Mouse (Mus musculus) adrenal gland, adult 2 months (tissue): ENCODE results near the gene Prickle2. TPM values are rescaled to one million over a fixed set of nuclear protein-coding genes. Genes with fewer than 3 reads are reported as not detected.
A peak's percentile ranks its signal among the peaks of the same experiment; 100 is the strongest.

ENCODE experiments used
- DNase-seq: peaks from one replicate; pipeline ENCODE4 v3.0.0; 2021
- polyA plus RNA-seq: library from polyadenylated mRNA; depleted of rRNA; stranded (reverse); fragments of >200 nt; gene quantifications from 2 replicates; pipeline ENCODE4 v1.2.3, GENCODE M21; 2012; rRNA removed
- total RNA-seq, 2 experiments: library from RNA; stranded (reverse); gene quantifications; 2 replicates each; pipeline ENCODE4 v1.2.3; 2021

Gene Prickle2
- total and polyA plus RNA-seq, 3 experiments, result 2.4 to 11.1 (median 5.0) TPM

- DNase-seq, result peak; percentile 34
Observed at GRCm38 (mm10) chr6:92381085-92381484, 324.9 kb downstream of the Prickle2 start.

GRCm38 (mm10) chr6:92374826-92375225 lies 331.1 kb downstream of the Prickle2 start:
- peak; percentile 65 for DNase-seq

DNA sequence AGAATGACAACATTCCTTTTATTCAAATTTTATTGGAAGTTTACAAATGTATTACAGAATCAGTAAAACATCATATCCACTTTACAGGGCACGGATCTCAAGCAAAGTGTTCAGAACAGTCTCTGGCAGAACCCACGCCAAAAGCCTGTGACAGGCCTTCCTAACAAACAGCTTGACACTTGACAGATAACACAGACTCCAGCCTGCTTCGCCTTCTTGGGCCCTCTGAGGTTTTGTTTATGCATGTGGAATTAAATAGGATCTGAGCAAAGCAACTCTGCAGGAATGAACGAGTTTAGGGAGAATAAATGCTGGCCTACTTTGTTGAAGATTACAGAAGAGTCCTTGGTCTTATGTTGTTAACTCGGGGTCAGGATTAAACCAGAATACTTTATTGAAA lies 335.1 kb downstream of the Prickle2 start:
- no peak for DNase-seq

GRCm38 (mm10) chr6:92347278-92348028 lies 358.5 kb downstream of the Prickle2 start:
- DNase-seq, result no peak

DNA sequence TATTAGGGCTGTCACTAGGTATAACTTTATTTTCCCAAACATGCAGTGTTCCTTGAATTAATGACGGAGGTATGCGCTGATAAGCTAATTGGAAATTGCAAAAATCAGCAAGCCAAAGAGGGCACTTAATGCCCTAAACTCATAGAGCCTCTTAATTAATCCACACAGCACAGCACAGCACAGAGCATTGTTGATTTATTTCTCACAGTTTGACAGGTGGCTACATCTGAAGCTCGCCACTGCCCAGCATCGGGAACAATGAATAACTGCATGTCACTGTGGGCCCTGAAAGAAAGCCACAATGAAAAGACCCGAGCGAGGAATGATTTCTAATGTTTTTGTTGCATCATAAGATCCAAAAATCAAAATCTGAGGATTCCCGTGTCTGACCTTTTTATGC lies 359.2 kb downstream of the Prickle2 start:
- DNase-seq, result no peak

- DNase-seq, result no peak
Observed at GRCm38 (mm10) chr6:92345151-92345550, 360.8 kb downstream of the Prickle2 start.

DNA sequence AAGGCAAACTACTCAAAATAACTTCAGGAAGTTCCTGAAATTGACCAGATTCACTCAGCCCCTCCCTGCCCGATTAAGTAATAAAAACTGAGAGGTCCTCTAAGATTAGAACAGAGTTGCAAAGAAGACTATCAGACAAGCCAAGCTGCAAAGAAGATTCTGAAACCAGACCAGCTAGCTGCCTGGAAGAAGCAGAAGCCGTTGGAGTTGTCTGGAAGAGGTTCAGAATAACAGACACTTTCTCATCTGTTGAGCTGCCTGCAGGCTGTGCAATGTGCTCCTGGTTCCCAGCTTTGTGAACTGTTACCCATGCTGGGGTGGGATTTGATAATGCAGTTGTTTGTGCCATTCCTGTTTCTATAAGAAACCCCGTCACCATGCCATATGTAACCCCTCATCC lies 361.4 kb downstream of the Prickle2 start:
- DNase-seq, result no peak

Other genes starting within 250 kb of the Prickle2 start
- 1 to 10 TPM; 1.9 to 5.3 TPM for gene A730049H05Rik, start 110.3 kb upstream of the Prickle2 start, total RNA-seq
- 0.10 and 0.24 TPM in 2 replicates for gene A730049H05Rik, start 110.3 kb upstream of the Prickle2 start, polyA plus RNA-seq
- gene Gm15737, start 163.2 kb upstream of the Prickle2 start, total RNA-seq, result under 1 TPM; 0.06 to 0.07 TPM
- gene Gm15737, start 163.2 kb upstream of the Prickle2 start, polyA plus RNA-seq, result 0.02 TPM in 1 of 2 replicates, not detected in the other
- gene Adamts9, start 237.3 kb upstream of the Prickle2 start, total RNA-seq, result 10 to 100 TPM; 11.0 to 30.9 TPM
- 5.9 and 7.1 TPM in 2 replicates for gene Adamts9, start 237.3 kb upstream of the Prickle2 start, polyA plus RNA-seq